Mouse (Mus musculus) C2C12 (cell line): ENCODE measurements around the gene Pigk. TPM values are rescaled to one million over a fixed set of nuclear protein-coding genes. Genes with fewer than 3 reads are reported as not detected.

Source experiments
- H3K27me3 ChIP-seq: one replicate; pipeline ENCODE4 v1.6.1; 2011; ENCODE audit not compliant: control insufficient read depth, insufficient read depth, insufficient read length
- H3K36me3 ChIP-seq: one replicate; pipeline ENCODE4 v1.6.1; 2011; ENCODE audit not compliant: control insufficient read depth, insufficient read depth
- H3K4me3 ChIP-seq: one replicate; pipeline ENCODE4 v1.5.1; 2011; ENCODE audit warnings: mild to moderate bottlenecking, control low read depth; ENCODE audit not compliant: poor library complexity, insufficient read depth, severe bottlenecking
- H3K79me2 ChIP-seq: one replicate; pipeline ENCODE4 v1.6.1; 2011; ENCODE audit not compliant: control insufficient read depth, insufficient read depth
- H3K79me3 ChIP-seq: one replicate; pipeline ENCODE4 v1.6.1; 2011; ENCODE audit warnings: low read depth, control low read depth
- H3ac ChIP-seq: one replicate; pipeline ENCODE3; 2011; ENCODE audit warnings: low read depth; ENCODE audit not compliant: control insufficient read depth, insufficient read length
- CEBPB ChIP-seq: IDR thresholded peaks from one replicate; pipeline ENCODE4 v1.6.1; 2011; ENCODE audit warnings: low read depth, mild to moderate bottlenecking, control low read depth, moderate library complexity
- CTCF ChIP-seq: IDR thresholded peaks from one replicate; pipeline ENCODE4 v1.5.1; 2011; ENCODE audit not compliant: control insufficient read depth, insufficient read depth, insufficient read length
- FOSL1 ChIP-seq: IDR thresholded peaks from one replicate; pipeline ENCODE4 v1.8.0; 2011; ENCODE audit warnings: mild to moderate bottlenecking, low read length; ENCODE audit not compliant: poor library complexity, insufficient read depth, severe bottlenecking
- MAX ChIP-seq: IDR thresholded peaks from one replicate; pipeline ENCODE4 v1.6.1; 2011; ENCODE audit warnings: mild to moderate bottlenecking, control low read depth
- MYOD1 ChIP-seq: IDR thresholded peaks from one replicate; pipeline ENCODE4 v1.6.1; 2011; ENCODE audit warnings: low read depth; ENCODE audit not compliant: control insufficient read depth, insufficient read length
- MYOG ChIP-seq: IDR thresholded peaks from one replicate; pipeline ENCODE4 v1.6.1; 2011; ENCODE audit not compliant: control insufficient read depth, insufficient read length; ENCODE audit errors: extremely low read depth
- USF1 ChIP-seq: IDR thresholded peaks from one replicate; pipeline ENCODE4 v1.6.1; 2011; ENCODE audit warnings: low read depth, mild to moderate bottlenecking, control low read depth, moderate library complexity
- polyA plus RNA-seq: library from polyadenylated mRNA; unstranded; fragments of >200 nt; fragmentation: generic; extraction: Trizol; gene quantifications from one replicate; pipeline ENCODE4 v1.2.1, GENCODE M21; 2012; ENCODE audit warnings: missing spikeins

Pigk gene
- polyA plus RNA-seq, 1 experiment = 13.1 TPM

- no peaks in the 10 kb centered on the region for H3K36me3 ChIP-seq
- TF ChIP-seq MAX = no peak
- no peak overlapping the region for H3ac ChIP-seq
- H3K27me3 ChIP-seq = no peaks in the 10 kb centered on the region
- H3K4me3 ChIP-seq = no peak overlapping the region
- no peaks in the 10 kb centered on the region for H3K79me2 ChIP-seq
- no peaks in the 10 kb centered on the region for H3K79me3 ChIP-seq
These were observed 209.6 kb downstream of the Pigk start for GRCm38 (mm10) chr3:152923530-152923929.

DNA sequence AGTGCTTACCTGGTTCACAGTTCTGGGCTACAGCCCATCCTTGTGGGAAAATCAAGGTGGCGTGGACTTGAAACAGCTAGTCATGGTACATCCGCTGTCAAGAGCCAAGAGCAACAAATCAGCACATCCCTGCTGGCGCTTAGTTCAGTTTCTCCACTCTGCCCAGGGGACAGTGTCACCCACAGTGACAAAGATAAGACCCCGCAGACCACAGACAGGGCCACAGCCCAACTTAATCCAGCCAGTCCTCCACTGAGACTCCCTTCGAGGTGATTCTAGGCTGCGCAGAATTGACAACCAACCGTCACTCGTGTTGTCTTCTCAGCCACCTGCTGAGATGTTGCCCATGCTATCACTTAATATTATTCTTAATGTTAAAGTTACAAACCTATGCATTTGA, 211.5 kb downstream of the Pigk start:
- Histone ChIP-seq H3ac (no peak overlapping the region), H3K27me3 (no peaks in the 10 kb centered on the region), H3K4me3 (no peak overlapping the region), H3K36me3 (no peaks in the 10 kb centered on the region), H3K79me2 (no peaks in the 10 kb centered on the region), H3K79me3 (no peaks in the 10 kb centered on the region)
- TF ChIP-seq FOSL1 (no peak), CTCF (no peak), MYOG (no peak)

GRCm38 (mm10) chr3:152926166-152926565, 212.3 kb downstream of the Pigk start:
- Histone ChIP-seq H3K79me2 (no peaks in the 10 kb centered on the region), H3K27me3 (no peaks in the 10 kb centered on the region), H3K36me3 (no peaks in the 10 kb centered on the region), H3K79me3 (no peaks in the 10 kb centered on the region), H3K4me3 (no peak overlapping the region), H3ac (no peak overlapping the region)
- TF ChIP-seq CTCF = no peak
- no peak for TF ChIP-seq MAX
- TF ChIP-seq MYOD1 = no peak
- no peak for TF ChIP-seq FOSL1
- TF ChIP-seq CEBPB = no peak
- no peak for TF ChIP-seq USF1
- no peak for TF ChIP-seq MYOG

- Histone ChIP-seq H3K79me2 (no peaks in the 10 kb centered on the region), H3K36me3 (no peaks in the 10 kb centered on the region), H3K4me3 (no peak overlapping the region), H3K79me3 (no peaks in the 10 kb centered on the region), H3ac (no peak overlapping the region), H3K27me3 (no peaks in the 10 kb centered on the region)
- TF ChIP-seq USF1 = no peak
These were observed 214.5 kb downstream of the Pigk start for GRCm38 (mm10) chr3:152928287-152928975.

- Histone ChIP-seq H3K27me3 (no peaks in the 10 kb centered on the region), H3K79me3 (no peaks in the 10 kb centered on the region), H3K4me3 (no peak overlapping the region), H3K79me2 (no peaks in the 10 kb centered on the region), H3ac (no peak overlapping the region), H3K36me3 (no peaks in the 10 kb centered on the region)
- no peak for TF ChIP-seq MYOD1
- TF ChIP-seq CTCF = no peak
- no peak for TF ChIP-seq USF1
- no peak for TF ChIP-seq MAX
- TF ChIP-seq FOSL1 = no peak
- TF ChIP-seq MYOG = no peak
- TF ChIP-seq CEBPB = no peak
These were observed 215.4 kb downstream of the Pigk start for GRCm38 (mm10) chr3:152929256-152929787.

GRCm38 (mm10) chr3:152929788-152930281, 215.9 kb downstream of the Pigk start:
- H3K4me3 ChIP-seq = no peak overlapping the region

More at GRCm38 (mm10) chr3:152929788-152930281, 215.9 kb downstream of the Pigk start:
- no peaks in the 10 kb centered on the region for H3K79me2 ChIP-seq
- no peak overlapping the region for H3ac ChIP-seq
- TF ChIP-seq CTCF (no peak), CEBPB (no peak), MYOD1 (no peak), MYOG (no peak), USF1 (no peak), FOSL1 (no peak), MAX (no peak)
- H3K79me3 ChIP-seq = no peaks in the 10 kb centered on the region
- H3K27me3 ChIP-seq = no peaks in the 10 kb centered on the region
- no peaks in the 10 kb centered on the region for H3K36me3 ChIP-seq
